Comparison of ENCODE assay signal across 25 mouse cellular contexts in the genomic region with DNA sequence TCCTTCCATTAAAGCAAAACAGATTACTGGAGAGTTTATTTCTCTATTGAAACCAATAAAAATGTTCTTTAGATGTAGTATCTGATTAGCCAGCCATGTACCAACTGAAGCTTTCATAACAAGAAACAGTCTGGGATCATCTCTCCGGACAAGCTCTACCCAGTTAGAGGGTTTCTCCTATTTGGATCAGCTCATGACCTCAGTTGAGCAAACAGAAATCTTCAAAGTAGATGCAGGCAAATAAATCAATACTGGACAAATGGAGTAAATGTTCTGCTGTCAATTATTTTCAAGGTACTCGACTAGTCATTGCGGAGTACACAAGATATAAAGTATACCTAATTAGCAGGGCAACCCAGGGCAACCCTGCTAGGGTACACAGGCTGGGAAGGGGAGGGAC.
"Had no signal": no experiment of that assay in that cellular context is flagged by ENCODE, and none has a peak within 500 bp of the region (broad histone marks: within the 10 kb centered on the region; RNA-seq: fewer than 3 reads in every experiment).

No protein-coding gene starts in this region.

- ATAC-seq: forebrain, embryonic 16.5 days; hindbrain, embryonic 16.5 days; inflammation-experienced regulatory T-cells, adult 6 months; intestine, embryonic 15.5 days; intestine, postnatal 0 days had no signal

- H3K27me3 ChIP-seq: heart, embryonic 12.5 days; hindbrain, embryonic 12.5 days; intestine, embryonic 15.5 days; limb, embryonic 12.5 days had no signal

- H3K4me2 ChIP-seq: heart, embryonic 12.5 days; hindbrain, embryonic 12.5 days; hindbrain, embryonic 14.5 days; intestine, embryonic 15.5 days; limb, embryonic 12.5 days had no signal

- H3K4me3 ChIP-seq: gastrocnemius, adult 2 months; heart, embryonic 10.5 days; heart, embryonic 12.5 days; hindbrain, embryonic 10.5 days; hindbrain, embryonic 12.5 days; intestine, embryonic 15.5 days; layer of hippocampus, adult 2 months; limb, embryonic 10.5 days; limb, embryonic 12.5 days had no signal

- H3K9ac ChIP-seq: heart, embryonic 12.5 days; hindbrain, embryonic 12.5 days; hindbrain, embryonic 14.5 days; intestine, embryonic 15.5 days; limb, embryonic 12.5 days had no signal

- H3K4me1 ChIP-seq: heart, embryonic 10.5 days; heart, embryonic 12.5 days; hindbrain, embryonic 10.5 days; hindbrain, embryonic 12.5 days; intestine, embryonic 15.5 days; limb, embryonic 10.5 days; limb, embryonic 12.5 days had no signal

- DNase-seq: gastrocnemius, adult 2 months; gastrocnemius, postnatal 10 days; gastrocnemius, postnatal 25 days; heart, adult 18-20 months; heart, postnatal 10 days; heart, postnatal 4 days; kidney, adult 18-20 months; kidney, adult 8-10 months; kidney, postnatal 10 days; kidney, postnatal 25 days; kidney, postnatal 4 days; layer of hippocampus, postnatal 36 days had no signal

- H3K27ac ChIP-seq: gastrocnemius, adult 2 months; heart, embryonic 10.5 days; hindbrain, embryonic 10.5 days; hindbrain, embryonic 12.5 days; hindbrain, embryonic 14.5 days; intestine, embryonic 15.5 days; layer of hippocampus, adult 2 months; limb, embryonic 10.5 days; limb, embryonic 12.5 days had no signal

- H3K9me3 ChIP-seq: heart, embryonic 12.5 days; intestine, embryonic 15.5 days; limb, embryonic 10.5 days had no signal

- H3K36me3 ChIP-seq: heart, embryonic 10.5 days; heart, embryonic 12.5 days; hindbrain, embryonic 10.5 days; hindbrain, embryonic 12.5 days; intestine, embryonic 15.5 days; limb, embryonic 10.5 days; limb, embryonic 12.5 days had no signal
